Mouse (Mus musculus): Measurements from ENCODE around the gene Myo1e. TPM values are rescaled to one million over a fixed set of nuclear protein-coding genes. Genes with fewer than 3 reads are reported as not detected.

Myo1e gene
- polyA plus RNA-seq, 1 experiment = 4.6 TPM

GRCm38 (mm10) chr9:70392563-70392907, 185.4 kb downstream of the Myo1e start:
- DNase-seq (ENCODE audit: low read depth) = peak; percentile 88
- TF ChIP-seq POLR2A (IDR thresholded peaks at IDR 0.05; ENCODE audit: borderline replicate concordance, extremely low read depth, insufficient read depth, insufficient read length, poor library complexity, severe bottlenecking) (no peak), CTCF (IDR thresholded peaks at IDR 0.05; ENCODE audit: borderline replicate concordance, extremely low read depth, insufficient read depth, insufficient read length) (peak; percentile 71; the same call in 1 of the 2 replicates)

DNA sequence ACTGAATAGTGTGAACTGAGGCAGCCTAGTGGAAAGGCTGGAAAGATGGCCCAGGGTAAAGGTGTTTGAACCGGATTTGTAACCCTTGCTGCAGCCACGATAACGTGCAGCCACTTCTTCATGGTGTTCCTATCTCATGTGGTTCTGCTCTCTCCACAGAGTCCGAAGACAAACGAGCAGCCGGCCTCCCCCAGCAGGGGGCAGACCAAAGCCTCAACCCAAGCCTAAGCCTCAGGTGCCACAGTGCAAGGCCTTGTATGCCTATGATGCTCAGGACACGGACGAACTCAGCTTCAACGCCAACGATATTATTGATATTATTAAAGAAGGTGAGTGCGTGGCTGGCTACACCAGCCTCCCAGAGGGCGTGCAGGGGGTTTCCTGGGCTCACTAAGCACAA, 188.5 kb downstream of the Myo1e start:
- TF ChIP-seq CTCF (IDR thresholded peaks at IDR 0.05; ENCODE audit: borderline replicate concordance, extremely low read depth, insufficient read depth, insufficient read length) (peak; percentile 30; the same call in 1 of the 2 replicates), POLR2A (IDR thresholded peaks at IDR 0.05; ENCODE audit: borderline replicate concordance, extremely low read depth, insufficient read depth, insufficient read length, poor library complexity, severe bottlenecking) (no peak)

DNA sequence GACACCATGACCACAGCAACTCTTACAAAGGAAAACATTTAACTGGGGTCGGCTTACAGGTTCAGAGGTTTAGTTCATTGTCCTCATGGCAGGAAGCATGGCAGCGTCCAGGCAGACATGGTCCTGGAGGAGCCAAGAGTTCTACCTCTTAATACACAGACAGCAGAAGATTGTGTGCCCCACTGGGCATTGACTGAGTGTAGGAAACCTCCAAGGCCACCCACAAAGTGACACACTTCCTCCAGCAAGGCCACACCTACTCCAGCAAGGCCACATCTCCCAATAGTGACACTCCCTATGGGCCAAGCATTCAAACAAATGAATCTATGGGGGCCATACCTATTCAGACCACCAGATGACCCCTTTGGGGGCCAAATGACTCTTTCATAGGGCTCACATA, 188.9 kb downstream of the Myo1e start:
- TF ChIP-seq POLR2A (IDR thresholded peaks at IDR 0.05; ENCODE audit: borderline replicate concordance, extremely low read depth, insufficient read depth, insufficient read length, poor library complexity, severe bottlenecking) (no peak), CTCF (IDR thresholded peaks at IDR 0.05; ENCODE audit: borderline replicate concordance, extremely low read depth, insufficient read depth, insufficient read length) (no peak)
- DNase-seq (ENCODE audit: low read depth) = no peak

More for the DNA sequence above, 188.5 kb downstream of the Myo1e start:
- DNase-seq (ENCODE audit: low read depth) = peak; percentile 7

DNA sequence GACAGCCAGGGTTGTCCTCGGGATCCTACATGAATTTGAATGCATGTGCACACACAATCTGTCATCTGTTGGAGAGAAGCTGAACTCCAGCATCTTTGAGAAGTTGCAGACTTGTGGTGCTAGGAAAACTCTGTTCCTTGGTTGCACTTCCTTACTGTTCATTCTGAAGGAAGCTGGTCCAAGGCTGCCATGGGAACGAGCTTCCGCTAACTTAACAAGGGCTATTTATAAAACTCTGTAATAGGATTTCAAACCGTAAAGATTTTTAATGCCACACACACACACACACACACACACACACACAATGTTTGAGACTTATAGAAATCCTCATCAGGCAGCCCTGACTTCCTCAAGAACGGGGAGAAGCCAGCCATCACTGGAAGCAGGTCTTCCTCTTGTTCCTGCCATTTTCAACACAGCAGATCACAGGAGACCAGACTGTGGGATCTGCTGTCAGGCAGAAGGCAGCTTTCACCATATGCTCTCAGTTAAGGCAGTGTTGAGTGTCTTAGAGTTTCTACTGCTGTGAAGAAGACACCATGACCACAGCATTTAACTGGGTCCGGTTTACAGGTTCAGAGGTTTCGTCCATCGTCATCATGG, 194.9 kb downstream of the Myo1e start:
- TF ChIP-seq CTCF (IDR thresholded peaks at IDR 0.05; ENCODE audit: borderline replicate concordance, extremely low read depth, insufficient read depth, insufficient read length) = no peak
- no peak for TF ChIP-seq POLR2A (IDR thresholded peaks at IDR 0.05; ENCODE audit: borderline replicate concordance, extremely low read depth, insufficient read depth, insufficient read length, poor library complexity, severe bottlenecking)
- peak; percentile 31 for DNase-seq (ENCODE audit: low read depth)

GRCm38 (mm10) chr9:70406596-70406995, 199.4 kb downstream of the Myo1e start:
- TF ChIP-seq POLR2A (IDR thresholded peaks at IDR 0.05; ENCODE audit: borderline replicate concordance, extremely low read depth, insufficient read depth, insufficient read length, poor library complexity, severe bottlenecking) = no peak
- no peak for TF ChIP-seq CTCF (IDR thresholded peaks at IDR 0.05; ENCODE audit: borderline replicate concordance, extremely low read depth, insufficient read depth, insufficient read length)
- no peak for DNase-seq (ENCODE audit: low read depth)

DNA sequence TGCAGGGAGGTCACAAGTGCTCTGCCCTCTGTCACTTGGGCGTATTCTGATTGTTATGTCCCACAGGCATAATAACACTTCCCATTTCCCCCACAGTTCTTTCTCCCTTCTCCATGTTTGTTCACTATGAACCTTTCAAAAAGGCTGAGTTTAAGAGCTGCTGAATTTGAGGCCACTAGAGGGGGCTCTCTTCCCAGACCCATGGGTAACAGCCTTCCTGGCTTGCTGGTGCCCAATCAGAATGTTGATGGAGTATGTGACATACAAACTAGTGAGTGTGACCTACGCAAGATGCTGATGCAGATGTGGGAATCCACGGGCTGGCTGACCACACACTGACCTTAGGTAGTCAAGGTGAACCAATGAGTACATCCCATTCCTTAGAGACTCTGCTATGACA, 201.6 kb downstream of the Myo1e start:
- no peak for TF ChIP-seq POLR2A (IDR thresholded peaks at IDR 0.05; ENCODE audit: borderline replicate concordance, extremely low read depth, insufficient read depth, insufficient read length, poor library complexity, severe bottlenecking)
- peak; percentile 46; the same call in 1 of the 2 replicates for TF ChIP-seq CTCF (IDR thresholded peaks at IDR 0.05; ENCODE audit: borderline replicate concordance, extremely low read depth, insufficient read depth, insufficient read length)
- peak; percentile 34 for DNase-seq (ENCODE audit: low read depth)

DNA sequence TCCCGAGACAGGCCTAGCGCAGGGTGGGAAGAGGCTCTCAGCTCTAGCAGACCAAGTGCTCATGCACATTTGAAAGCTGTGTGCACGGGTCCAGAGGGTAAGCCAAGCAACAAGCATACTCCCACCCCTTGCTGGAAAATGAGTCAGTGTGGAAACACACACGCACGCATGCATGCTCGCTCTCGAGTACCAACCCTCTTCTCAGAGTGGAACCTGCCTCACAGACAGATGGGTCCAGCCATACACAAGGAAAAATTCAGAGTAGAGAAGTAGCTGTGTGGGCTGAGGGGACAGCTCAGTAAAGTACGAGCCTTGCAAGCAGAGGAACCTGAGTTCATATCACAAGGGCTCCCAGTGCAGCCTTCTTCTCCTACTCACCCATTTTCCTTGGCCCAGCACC, 202.6 kb downstream of the Myo1e start:
- TF ChIP-seq CTCF (IDR thresholded peaks at IDR 0.05; ENCODE audit: borderline replicate concordance, extremely low read depth, insufficient read depth, insufficient read length) (no peak), POLR2A (IDR thresholded peaks at IDR 0.05; ENCODE audit: borderline replicate concordance, extremely low read depth, insufficient read depth, insufficient read length, poor library complexity, severe bottlenecking) (no peak)
- DNase-seq (ENCODE audit: low read depth) = no peak

DNA sequence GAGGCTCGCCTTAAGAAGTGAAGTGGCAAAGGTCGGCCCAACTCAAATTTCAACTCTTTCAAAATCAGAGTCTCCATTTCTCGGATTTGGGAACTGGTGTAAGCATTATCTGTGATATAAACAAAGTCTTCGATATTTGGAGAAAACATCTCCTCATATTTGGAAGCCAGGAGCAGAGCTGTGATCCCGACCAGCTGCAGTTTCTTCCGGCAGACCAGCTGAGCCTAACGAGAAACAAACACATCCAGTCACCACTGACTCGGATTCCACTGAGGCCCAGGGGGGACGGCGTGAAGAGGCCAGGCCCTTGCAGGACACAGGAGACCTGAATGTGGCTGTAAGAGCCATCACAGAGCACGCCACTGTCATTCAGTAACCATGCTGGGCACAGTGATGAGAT, 203.5 kb downstream of the Myo1e start:
- DNase-seq (ENCODE audit: low read depth) = no peak
- TF ChIP-seq CTCF (IDR thresholded peaks at IDR 0.05; ENCODE audit: borderline replicate concordance, extremely low read depth, insufficient read depth, insufficient read length) (no peak), POLR2A (IDR thresholded peaks at IDR 0.05; ENCODE audit: borderline replicate concordance, extremely low read depth, insufficient read depth, insufficient read length, poor library complexity, severe bottlenecking) (no peak)

- DNase-seq (ENCODE audit: low read depth) = no peak
- no peak for TF ChIP-seq POLR2A (IDR thresholded peaks at IDR 0.05; ENCODE audit: borderline replicate concordance, extremely low read depth, insufficient read depth, insufficient read length, poor library complexity, severe bottlenecking)
- no peak for TF ChIP-seq CTCF (IDR thresholded peaks at IDR 0.05; ENCODE audit: borderline replicate concordance, extremely low read depth, insufficient read depth, insufficient read length)
Observed at GRCm38 (mm10) chr9:70413038-70413437, 205.9 kb downstream of the Myo1e start.

DNA sequence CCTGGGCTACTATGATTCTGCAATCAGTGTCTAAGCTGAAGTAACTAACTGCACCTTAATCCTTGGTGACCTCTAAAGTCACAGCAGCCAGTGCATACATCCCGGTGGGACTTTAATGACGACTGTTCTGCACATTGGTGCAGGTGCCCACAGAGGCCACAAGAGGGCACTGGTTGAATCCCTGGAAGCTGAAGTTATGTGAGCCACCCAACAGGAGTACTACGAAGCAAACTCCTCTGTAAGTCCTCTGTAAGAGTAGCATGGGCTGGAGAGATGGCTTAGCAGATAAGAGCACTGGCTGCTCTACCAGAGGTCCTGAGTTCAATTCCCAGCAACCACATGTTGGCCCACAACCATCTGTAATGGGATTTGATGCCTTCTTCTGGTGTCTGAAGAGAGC, 209.3 kb downstream of the Myo1e start:
- no peak for DNase-seq (ENCODE audit: low read depth)

GRCm38 (mm10) chr9:70421257-70422056, 214.3 kb downstream of the Myo1e start, which contains the start of gene Ccnb2:
Ccnb2 (minus strand) TSS chr9:70421547.
- peak; percentile 97 for DNase-seq (ENCODE audit: low read depth)
- TF ChIP-seq POLR2A (IDR thresholded peaks at IDR 0.05; ENCODE audit: borderline replicate concordance, extremely low read depth, insufficient read depth, insufficient read length, poor library complexity, severe bottlenecking) (peak; percentile 41), CTCF (IDR thresholded peaks at IDR 0.05; ENCODE audit: borderline replicate concordance, extremely low read depth, insufficient read depth, insufficient read length) (no peak)

More for the DNA sequence above, 209.3 kb downstream of the Myo1e start:
- peak; percentile 41; the same call in 1 of the 2 replicates for TF ChIP-seq CTCF (IDR thresholded peaks at IDR 0.05; ENCODE audit: borderline replicate concordance, extremely low read depth, insufficient read depth, insufficient read length)
- no peak for TF ChIP-seq POLR2A (IDR thresholded peaks at IDR 0.05; ENCODE audit: borderline replicate concordance, extremely low read depth, insufficient read depth, insufficient read length, poor library complexity, severe bottlenecking)
